Mouse (Mus musculus): ENCODE data around the gene Pkd1. TPM values are rescaled to one million over a fixed set of nuclear protein-coding genes. Genes with fewer than 3 reads are reported as not detected.

Gene Pkd1
- total RNA-seq, 2 experiments from 2014 or later, result 67.5 to 71.2 TPM

GRCm38 (mm10) chr17:24565092-24565491 lies 15.5 kb downstream of the Pkd1 start:
- DNase-seq (ENCODE audit: low spot score in 2 of 2), result no peak

DNA sequence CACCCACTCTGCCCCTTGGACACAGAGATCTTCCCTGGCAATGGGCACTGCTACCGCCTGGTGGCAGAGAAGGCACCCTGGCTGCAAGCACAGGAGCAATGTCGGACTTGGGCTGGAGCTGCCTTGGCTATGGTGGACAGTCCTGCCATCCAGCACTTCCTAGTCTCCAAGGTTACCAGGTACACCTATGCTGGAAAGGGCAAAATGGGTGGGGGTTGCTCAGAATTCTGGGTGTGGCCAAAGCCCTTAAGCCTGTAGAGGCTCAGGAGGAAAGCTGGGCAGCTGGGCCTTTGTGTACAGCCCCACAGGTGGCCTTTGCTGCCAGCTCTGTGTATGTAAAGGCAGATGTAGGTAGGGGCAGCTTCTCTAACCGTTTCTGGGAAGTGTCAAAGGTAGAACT lies 16.2 kb downstream of the Pkd1 start:
- DNase-seq (ENCODE audit: low spot score in 2 of 2), result no peak

GRCm38 (mm10) chr17:24567034-24567779 lies 17.6 kb downstream of the Pkd1 start:
- no peak for DNase-seq (ENCODE audit: low spot score in 2 of 2)

DNA sequence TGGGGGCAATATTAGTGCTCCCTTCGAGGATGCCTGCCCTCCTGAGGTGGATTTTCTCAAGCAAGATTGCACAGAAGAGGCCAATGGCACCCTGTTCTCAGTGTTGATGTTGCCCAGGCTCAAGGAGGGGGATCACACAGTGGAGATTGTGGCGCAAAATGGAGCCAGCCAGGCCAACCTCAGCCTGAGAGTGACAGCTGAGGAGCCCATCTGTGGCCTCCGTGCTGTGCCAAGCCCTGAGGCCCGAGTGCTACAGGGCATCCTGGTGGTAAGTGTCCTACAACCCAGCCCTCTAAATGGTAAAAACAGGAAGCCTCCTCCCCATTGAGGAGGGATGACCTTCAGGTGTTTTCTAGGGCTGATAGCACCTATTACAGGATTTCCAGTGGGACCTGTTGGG lies 20.2 kb downstream of the Pkd1 start:
- no peak for DNase-seq (ENCODE audit: low spot score in 2 of 2)

DNA sequence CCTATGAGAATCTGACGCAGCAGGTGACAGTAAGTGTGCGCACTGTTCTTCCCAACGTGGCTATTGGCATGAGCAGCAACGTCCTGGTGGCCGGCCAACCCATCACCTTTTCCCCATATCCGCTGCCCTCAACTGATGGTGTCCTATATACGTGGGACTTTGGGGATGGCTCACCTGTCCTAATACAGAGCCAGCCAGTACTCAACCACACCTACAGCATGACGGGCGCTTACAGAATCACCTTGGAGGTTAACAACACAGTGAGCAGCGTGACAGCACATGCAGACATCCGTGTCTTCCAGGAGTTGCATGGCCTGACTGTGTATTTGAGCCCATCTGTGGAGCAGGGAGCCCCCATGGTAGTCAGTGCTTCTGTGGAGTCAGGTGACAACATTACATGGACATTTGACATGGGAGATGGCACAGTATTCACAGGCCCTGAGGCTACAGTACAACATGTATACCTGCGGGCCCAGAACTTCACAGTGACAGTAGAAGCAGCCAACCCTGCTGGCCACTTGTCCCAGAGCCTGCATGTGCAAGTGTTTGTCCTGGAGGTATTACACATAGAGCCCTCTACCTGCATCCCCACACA lies 23.1 kb downstream of the Pkd1 start:
- no peak for DNase-seq (ENCODE audit: low spot score in 2 of 2)

DNA sequence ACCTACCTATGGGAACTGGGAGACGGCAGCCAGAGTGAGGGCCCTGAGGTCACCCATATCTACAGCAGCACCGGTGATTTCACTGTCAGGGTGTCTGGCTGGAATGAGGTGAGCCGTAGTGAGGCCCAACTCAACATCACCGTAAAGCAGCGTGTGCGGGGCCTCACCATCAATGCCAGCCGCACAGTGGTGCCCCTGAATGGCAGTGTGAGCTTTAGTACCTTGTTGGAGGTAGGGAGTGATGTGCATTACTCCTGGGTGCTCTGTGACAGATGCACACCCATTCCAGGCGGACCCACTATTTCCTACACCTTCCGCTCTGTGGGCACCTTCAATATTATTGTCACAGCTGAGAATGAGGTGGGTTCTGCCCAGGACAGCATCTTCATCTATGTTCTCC lies 24.2 kb downstream of the Pkd1 start:
- DNase-seq (ENCODE audit: low spot score in 2 of 2), result no peak

DNA sequence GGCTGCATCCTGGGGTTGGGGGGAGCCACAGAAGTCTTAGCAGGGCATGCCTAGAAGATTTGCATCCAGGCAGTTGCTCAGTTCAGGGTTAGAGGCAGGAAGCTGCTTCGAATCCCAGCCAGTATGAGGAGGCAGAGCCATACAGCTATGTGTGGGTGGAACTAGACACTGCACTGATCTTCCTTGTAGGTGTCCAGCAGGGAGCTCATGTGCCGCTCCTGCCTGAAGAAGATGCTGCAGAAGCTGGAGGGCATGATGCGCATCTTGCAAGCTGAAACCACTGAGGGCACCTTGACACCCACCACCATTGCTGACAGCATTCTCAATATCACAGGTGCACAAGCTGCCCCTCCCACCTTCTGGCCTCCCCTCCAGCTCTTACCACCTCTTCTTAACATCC lies 29.9 kb downstream of the Pkd1 start:
- DNase-seq (ENCODE audit: low spot score in 2 of 2), result peak in 1 of 2 experiments; percentile 46

DNA sequence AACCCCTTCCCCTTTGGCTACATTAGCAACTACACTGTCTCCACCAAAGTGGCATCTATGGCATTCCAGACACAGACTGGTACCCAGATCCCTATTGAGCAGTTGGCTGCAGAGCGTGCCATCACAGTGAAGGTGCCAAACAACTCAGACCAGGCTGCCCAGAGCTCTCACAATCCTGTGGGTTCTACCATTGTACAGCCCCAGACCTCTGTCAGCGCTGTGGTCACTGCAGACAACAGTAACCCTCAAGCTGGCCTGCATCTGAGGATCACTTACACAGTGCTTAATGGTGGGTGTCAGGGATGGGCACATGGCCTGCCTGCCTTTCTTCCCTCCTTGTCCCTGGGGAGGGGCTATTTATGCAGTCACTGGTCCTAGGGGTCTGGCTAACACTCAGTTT lies 30.7 kb downstream of the Pkd1 start:
- no peak for DNase-seq (ENCODE audit: low spot score in 2 of 2)

GRCm38 (mm10) chr17:24583599-24584460 lies 34.2 kb downstream of the Pkd1 start:
- no peak for DNase-seq (ENCODE audit: low spot score in 2 of 2)

- DNase-seq (ENCODE audit: low spot score in 2 of 2), result no peak
Measured at GRCm38 (mm10) chr17:24584520-24584919, 34.9 kb downstream of the Pkd1 start.

DNA sequence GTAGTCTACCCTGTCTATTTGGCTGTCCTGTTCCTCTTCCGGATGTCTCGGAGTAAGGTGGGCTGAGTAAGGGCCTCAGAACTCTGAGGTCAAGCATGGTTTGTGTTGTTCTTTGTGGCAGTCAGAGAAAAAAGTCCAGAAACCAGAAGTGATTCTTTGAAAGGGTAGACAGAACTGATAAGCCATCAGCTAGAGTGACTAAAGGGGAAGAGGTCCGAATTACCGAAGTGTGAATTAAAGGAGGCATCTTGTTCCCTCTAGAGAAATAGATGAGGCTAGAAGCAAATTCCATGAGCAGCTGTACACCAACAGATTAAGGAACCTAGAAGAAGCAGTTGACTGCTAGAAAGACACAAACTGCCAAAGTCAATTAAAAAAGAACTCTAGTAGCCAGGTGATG lies 36.9 kb downstream of the Pkd1 start:
- DNase-seq (ENCODE audit: low spot score in 2 of 2), result no peak

DNA sequence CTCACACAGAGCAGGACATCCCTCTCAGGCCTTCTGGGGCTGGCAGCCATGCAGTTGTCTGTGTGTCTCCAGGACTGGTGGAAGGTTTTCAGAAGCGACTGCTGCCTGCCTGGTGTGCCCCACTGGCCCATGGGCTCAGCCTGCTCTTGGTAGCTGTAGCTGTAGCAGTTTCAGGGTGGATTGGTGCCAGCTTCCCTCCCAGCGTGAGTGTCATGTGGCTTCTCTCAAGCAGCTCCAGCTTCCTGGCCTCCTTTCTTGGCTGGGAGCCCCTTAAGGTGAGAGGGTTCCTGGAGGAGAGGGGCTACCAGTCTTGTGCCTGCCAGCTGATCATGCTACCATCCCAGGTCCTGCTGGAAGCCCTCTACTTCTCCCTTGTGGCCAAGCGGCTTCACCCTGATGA lies 41.3 kb downstream of the Pkd1 start:
- DNase-seq (ENCODE audit: low spot score in 2 of 2), result no peak

DNA sequence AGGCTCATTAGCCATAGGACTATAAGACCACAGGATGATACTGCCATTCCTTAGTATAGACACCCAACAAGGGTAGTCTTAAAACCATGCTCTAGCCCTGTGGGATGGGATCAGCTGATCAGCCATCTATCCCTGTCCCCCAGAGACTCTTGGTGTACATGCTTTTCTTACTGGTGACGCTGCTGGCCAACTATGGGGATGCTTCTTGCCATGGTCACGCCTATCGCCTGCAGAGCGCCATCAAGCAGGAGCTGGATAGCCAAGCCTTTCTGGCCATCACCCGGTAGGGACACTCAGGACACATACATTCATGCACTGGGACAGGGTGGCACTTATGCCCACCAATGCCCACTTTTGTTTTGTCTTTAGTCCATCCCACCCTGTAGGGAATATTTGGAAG lies 42.1 kb downstream of the Pkd1 start:
- no peak for DNase-seq (ENCODE audit: low spot score in 2 of 2)

DNA sequence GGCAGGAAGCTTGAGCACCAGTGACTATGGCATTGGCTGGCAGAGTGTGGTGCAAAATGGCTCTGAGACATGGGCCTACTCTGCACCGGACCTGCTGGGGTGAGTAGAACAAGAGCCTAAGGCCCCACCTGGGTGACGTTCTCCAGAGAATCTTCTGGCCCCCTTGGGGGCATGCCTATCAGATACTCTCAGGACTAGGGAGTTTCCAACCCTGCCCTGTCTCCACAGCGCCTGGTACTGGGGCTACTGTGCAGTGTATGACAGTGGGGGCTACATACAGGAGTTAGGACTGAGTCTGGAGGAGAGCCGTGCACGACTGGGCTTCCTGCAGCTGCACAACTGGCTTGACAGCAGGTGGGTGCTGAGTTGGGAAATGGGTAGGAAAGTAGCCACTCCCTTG lies 43.6 kb downstream of the Pkd1 start:
- no peak for DNase-seq (ENCODE audit: low spot score in 2 of 2)

DNA sequence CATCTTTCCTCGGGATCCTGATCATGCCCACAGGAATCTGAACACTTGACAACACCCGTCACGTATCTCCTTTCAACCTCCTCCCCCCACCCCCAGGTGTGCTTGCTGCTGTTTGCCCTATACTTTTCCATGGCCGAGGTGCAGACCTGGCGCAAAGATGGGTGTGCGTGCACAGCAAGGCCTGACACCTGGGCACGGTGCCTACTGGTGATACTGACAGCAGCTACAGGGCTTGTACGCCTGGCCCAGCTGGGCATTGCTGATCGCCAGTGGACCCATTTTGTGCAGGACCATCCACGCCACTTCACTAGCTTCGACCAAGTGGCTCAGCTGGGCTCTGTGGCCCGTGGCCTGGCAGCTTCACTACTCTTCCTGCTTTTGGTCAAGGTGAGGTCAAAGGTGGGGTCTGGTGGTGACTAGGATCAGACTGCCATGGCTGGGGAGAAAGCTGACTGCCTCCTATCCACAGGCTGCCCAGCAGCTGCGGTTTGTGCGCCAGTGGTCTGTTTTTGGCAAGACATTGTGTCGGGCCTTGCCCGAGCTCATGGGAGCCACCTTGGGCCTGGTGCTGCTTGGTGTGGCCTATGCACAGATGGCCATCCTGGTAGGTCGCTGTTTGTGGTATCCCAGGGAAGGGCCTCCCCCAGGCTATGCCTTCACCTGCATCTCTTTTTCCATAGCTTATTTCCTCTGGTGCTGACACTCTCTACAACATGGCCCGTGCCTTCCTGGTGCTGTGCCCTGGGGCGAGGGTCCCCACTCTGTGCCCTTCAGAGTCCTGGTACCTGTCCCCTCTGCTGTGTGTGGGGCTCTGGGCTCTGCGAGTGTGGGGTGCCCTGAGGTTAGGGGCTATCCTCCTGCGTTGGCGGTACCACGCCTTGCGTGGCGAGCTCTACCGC lies 44.6 kb downstream of the Pkd1 start:
- no peak for DNase-seq (ENCODE audit: low spot score in 2 of 2)

DNA sequence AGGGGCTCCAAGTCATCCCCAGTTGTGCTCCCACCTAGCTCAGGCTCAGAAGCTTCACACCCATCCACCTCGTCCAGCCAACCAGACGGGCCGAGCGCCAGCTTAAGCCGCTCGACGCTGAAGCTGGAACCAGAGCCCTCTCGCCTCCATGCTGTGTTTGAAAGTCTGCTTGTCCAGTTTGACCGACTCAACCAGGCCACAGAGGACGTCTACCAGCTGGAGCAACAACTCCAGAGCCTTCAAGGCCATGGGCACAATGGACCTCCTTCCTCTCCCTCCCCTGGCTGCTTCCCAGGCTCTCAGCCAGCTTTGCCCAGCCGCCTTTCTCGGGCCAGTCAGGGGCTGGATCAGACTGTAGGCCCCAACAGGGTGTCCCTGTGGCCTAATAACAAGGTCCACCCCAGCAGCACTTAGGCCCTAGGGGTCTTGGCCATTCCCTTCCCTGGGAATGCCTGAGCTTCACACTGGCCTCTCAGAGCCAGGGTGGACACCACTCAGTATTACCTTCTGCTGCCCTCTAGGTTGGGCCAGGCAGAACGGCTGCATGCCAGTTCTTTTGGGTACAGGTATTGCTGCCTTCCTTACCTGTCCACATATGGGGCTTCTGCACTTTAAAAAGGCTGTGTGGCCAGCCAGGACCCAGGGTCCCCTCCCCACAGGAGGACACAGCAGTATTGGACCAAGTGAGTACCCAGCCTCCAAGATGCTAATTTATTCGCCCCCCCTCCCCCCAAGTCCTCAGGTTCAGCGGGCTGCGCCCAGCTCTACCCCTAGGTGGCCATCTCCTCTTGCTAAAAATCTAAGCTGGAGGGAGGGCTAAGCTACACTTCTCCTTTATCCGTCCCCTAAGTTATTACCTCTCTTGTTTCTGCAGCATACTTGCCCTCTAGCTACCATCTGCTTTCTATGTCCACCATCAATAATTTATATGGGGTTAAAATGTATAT lies 45.8 kb downstream of the Pkd1 start:
- no peak for DNase-seq (ENCODE audit: low spot score in 2 of 2)

DNA sequence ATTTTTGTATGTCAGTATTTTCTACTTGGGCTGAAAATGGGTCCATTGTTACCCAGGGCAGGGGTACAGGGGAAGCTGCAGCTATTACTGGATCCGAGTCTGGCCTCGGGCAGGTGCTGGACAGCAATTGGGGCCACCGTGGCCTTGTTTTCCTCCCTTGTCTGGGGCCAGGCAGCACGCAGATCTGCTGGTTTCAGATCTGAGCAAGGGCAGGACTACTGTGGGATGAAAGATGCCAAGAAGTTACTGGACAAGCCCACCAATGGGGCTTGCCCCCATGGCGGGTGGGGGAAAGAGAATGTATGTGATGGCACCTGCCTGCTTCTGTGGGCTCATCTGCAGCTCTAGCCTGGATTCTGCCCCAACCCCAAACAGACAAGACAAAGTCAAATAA lies 46.4 kb downstream of the Pkd1 start:
- DNase-seq (ENCODE audit: low spot score in 2 of 2), result no peak

DNA sequence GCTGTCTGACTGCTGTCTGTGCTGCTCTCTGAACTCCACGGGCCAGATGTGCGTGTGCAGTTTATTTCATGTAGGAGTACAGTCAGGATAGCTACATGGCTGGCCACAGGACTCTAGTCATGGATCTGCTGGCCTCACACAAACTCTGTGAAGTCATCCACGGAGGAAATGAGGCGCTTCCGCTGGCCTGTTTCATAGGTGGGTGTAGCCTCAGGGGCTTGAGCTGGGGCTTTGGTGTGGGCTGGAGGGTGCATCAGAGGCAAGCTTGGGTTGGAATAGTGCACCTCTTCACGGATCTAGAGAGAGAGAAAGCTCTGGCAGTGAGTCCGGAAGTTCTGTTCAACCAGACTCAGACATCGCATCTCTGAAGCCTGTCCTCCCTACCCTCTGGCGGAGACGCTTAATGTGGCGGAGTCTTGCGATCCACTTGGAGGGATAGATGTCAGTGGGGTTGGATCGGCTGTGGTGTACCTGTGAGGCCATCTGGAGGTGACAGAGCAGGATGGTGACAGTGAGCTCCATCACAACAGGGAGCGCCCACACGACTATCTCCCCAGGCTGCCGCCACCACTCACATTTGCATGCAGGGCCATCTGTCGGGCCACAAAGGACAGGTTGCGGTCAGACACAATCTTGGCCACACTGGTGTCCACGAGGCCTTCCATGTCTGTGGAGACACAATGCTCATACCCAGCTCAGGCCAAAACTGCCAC lies 47.0 kb downstream of the Pkd1 start:
- no peak for DNase-seq (ENCODE audit: low spot score in 2 of 2)

DNA sequence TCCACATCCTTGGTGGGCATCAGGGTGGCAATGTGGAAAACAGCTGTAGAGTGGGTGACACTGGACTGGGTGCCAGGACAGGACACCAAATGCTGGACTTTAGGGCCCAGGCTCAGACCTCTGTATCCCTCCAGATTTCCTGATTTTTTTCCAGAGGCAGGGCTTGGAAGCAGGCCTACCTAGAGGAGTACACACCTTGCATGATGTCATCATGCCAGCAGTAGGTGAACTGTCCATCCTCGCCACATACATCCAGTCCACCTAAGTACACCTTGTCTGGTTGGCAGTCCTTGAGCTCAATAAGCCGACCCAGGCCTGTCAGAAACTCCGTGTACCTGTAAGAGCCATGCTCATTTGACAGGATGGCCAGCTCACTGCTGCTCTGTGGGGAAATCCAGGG lies 48.4 kb downstream of the Pkd1 start:
- no peak for DNase-seq (ENCODE audit: low spot score in 2 of 2)
